Mouse (Mus musculus): Measurements from ENCODE around the gene Erich6.

The Erich6 gene

GRCm38 (mm10) chr3:58636406-58637295 is at the start of gene Erich6:
Erich6 (minus strand) TSS chr3:58637207.
- peak; percentile 10 to 20 for DNase-seq

DNA sequence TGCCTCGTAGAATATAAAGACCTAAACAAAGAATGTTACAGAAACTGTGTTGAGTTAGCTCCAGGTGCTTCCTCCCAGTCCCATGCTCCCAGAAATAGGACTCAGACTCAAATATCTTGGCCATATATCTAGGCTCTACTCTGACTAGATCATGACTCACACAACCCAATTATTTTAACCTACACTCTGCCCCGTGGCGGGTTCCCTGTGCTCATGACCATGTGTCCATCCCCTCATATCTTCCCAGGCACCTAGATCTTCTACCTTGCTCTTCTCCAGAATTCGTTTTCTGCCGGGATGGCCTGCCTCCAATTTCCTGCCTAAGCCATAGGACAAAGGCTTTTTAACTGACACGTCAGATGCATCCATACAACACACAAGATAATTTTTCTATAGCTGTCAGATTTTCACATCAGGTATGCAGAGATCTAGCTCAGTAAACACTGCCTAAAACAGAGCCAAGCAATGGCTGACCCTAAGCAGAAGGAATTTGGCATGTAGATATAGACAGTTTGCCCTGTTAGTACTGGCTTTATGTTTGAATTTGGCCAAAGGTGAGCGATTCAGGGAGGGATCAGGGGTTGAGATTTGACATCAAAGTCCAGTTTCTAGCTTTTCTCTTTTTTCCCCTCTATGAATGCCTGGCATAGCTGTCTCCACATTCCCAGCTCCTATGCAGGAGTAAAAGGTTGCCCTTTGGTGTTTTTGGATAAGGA is 49.4 kb upstream of the Erich6 start:
- no peak for DNase-seq

DNA sequence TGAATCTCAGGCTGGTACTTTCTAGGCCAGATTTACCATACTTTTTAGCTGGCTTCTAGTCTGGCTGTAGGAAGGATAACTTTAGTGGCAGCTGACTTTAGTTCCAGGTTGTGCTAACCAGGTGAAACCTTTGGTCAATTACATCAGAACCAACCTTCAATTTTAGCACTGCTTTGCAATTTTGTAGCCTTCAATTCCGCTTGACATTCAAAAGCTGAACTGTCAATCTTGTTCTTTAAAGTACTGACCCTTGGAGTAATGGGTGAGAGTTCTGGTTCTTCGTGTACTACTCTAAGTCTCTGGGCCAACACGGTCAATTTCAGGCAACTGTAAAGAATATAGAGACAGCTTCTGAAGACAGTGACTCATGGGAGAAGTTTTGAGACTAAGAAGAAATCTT is 48.4 kb upstream of the Erich6 start:
- DNase-seq, result no peak

GRCm38 (mm10) chr3:58683346-58683745 is 46.3 kb upstream of the Erich6 start:
- no peak for DNase-seq

GRCm38 (mm10) chr3:58682336-58682735 is 45.3 kb upstream of the Erich6 start:
- DNase-seq, result peak in 1 of 2 experiments; percentile 18

DNA sequence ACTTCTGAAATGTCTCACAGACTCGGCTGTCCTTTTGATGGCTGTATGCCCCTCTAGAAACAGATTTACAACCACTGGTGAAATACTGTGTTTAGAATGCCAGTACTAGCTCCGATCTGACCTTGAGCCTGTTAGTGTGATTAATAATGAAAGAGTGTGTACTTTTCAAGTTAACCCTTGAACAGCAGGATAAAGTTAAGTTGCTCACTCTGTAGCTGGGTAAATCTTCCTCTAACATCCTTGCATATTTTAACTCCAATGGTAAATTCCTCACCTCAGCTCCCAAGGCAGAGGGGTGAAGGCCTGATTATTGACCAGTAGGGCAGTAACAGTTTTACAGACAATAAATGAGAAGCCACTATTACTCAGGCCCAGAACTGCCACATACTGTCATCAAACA is 44.8 kb upstream of the Erich6 start:
- DNase-seq, result no peak

GRCm38 (mm10) chr3:58680943-58681637 is 44.1 kb upstream of the Erich6 start:
- DNase-seq, result no peak

GRCm38 (mm10) chr3:58679996-58680395 is 43.0 kb upstream of the Erich6 start:
- DNase-seq, result no peak

GRCm38 (mm10) chr3:58678905-58679304 is 41.9 kb upstream of the Erich6 start:
- no peak for DNase-seq

- DNase-seq, result no peak
These were observed 41.4 kb upstream of the Erich6 start for GRCm38 (mm10) chr3:58678384-58678783.

GRCm38 (mm10) chr3:58677615-58678014 is 40.6 kb upstream of the Erich6 start:
- no peak for DNase-seq

DNA sequence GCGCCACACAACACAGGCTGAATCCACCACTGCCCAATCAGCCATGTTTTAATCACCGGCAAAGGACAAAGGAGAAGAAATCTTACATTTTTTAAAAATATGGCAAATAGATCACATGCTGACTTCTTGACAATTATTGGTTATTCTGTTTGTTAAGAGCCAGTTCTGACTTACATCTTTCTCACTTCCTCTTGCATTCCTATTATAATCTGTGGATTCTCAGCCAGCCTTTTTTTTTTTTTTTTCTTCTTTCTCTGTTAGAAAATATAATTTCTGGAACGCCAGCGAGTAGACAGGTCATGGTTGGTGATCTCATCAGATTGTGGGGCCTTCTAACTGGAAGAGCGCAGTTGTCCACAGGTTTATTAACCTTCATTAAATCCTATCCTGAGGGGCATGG is 36.3 kb upstream of the Erich6 start:
- no peak for DNase-seq

GRCm38 (mm10) chr3:58672481-58673183 is 35.6 kb upstream of the Erich6 start:
- no peak for DNase-seq

- DNase-seq, result no peak
These were observed 34.7 kb upstream of the Erich6 start for GRCm38 (mm10) chr3:58671616-58672250.

GRCm38 (mm10) chr3:58663970-58664369 is 27.0 kb upstream of the Erich6 start:
- DNase-seq, result no peak

DNA sequence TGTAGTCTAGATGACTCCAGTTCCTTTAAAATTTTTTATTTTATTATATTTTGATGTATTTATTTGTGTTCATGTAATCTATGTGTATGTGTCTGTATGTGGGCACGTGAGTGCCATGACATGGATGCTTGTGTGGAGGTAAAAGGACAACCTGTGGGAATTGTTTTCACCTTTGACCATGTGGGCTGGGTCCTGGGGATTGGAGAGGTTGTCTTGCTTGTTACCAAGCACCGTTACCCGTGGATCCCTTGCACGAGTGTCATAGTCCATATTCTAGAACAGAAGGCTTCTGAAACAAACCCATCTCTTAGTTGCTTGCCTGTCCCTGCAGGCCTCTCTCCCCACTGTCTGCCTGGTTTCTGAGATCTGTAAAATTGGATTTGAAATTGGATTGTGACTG is 23.6 kb upstream of the Erich6 start:
- no peak for DNase-seq

- peak; percentile 55 to 63 for DNase-seq
These were observed 20.3 kb upstream of the Erich6 start for GRCm38 (mm10) chr3:58657356-58657755.

DNA sequence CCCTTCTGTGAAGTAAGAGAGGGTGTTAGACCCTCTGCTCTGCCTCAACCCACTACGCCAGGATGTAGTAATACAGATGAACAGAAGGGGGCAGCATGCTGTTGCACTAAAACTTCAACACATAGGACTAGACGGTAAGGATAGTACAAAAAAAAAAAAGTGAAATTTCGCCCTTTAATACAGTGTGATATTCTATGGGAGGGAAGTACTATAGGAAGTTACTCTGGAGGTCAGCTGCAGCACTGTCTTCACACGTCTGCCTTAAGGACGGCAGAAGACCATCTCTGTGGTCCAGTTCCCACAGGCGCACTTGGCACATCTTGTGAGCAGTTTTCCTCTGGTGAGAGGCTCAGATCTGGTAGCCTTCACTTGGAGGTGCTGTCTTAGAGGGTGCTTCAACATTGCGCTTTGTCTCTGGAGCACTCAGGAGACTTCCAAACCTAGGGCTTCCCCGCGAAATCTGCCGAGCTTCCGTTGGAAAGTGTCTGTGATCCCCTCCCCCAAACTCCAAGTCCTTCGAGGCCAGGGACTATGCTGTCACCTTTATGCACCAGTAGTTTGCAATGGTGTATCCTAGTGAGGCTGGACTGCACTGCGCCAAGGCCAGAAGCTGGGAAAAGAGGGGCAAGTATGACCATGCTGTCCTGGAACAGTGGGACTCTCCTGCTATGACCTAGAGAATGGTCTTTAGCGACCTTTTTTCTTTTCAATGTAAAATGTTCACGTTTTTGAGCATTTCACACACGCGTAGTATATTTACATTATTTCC is 18.5 kb upstream of the Erich6 start:
- DNase-seq, result peak; percentile 43 to 61

DNA sequence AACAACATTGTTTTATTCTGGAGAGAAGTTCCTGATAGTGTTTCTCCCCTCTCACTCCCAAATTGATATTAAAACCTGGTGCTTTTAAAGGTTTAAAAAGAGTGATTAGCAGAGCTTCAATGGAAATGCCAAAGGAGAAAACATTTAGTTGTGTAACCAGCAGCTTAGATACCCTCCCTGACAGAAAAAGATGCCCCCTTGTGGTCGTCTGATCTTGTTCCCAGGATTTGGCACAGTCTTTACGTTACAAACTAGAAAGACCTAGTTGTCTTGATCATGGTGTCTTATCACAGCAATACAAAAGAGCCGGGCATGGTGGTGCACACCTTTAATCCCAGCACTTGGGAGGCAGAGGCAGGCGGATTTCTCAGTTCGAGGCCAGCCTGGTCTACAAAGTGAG is 16.9 kb upstream of the Erich6 start:
- DNase-seq, result peak in 1 of 2 experiments; percentile 29

DNA sequence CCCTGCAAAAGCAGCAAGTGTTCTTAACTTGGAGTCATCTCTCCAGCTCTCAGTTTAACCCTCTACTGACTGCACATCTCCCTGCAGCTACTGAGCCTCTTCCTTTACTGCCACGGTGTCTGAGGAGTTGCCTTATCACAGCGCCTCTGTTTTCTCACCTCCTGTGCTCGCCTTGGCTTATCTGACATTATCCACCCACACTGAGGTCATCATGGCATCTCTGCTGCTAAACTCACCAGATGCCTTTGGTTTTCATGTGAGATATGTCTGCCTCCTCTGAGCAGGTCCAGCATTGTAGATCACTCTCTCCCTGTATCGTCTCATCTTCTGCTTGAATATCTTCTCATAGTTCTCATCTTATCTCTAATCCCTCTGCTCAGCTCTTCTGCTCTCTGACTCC is 13.3 kb upstream of the Erich6 start:
- no peak for DNase-seq

- no peak for DNase-seq
These were observed 10.2 kb upstream of the Erich6 start for GRCm38 (mm10) chr3:58647179-58647578.

All from lung, adult 18-20 months (tissue).